Mouse (Mus musculus) kidney, adult 2 months (tissue): ENCODE measurements around the gene Ap2s1. TPM values are rescaled to one million over a fixed set of nuclear protein-coding genes. Genes with fewer than 3 reads are reported as not detected.

ENCODE experiments used
- DNase-seq: peaks from one replicate; pipeline ENCODE4 v3.0.0; 2021
- H3K27ac ChIP-seq: fragments of 200-500 bp; 2 replicates; pipeline ENCODE4 v1.5.1; 2012; ENCODE audit warnings: low read depth, low read length, control low read depth, inconsistent platforms; ENCODE audit not compliant: insufficient read depth
- H3K27me3 ChIP-seq: fragments of 200-500 bp; replicated peaks from 2 replicates; pipeline ENCODE4 v1.6.1; 2012; ENCODE audit warnings: mild to moderate bottlenecking, moderate library complexity, low read length, inconsistent platforms; ENCODE audit not compliant: control insufficient read depth, insufficient read depth
- H3K36me3 ChIP-seq: fragments of 200-500 bp; 2 replicates; pipeline ENCODE4 v1.6.1; 2012; ENCODE audit warnings: mild to moderate bottlenecking, moderate library complexity, low read length, inconsistent platforms; ENCODE audit not compliant: control insufficient read depth, insufficient read depth
- H3K4me1 ChIP-seq: fragments of 200-500 bp; 2 replicates; pipeline ENCODE4 v1.6.1; 2011; ENCODE audit warnings: low read length; ENCODE audit not compliant: control insufficient read depth, insufficient read depth
- H3K4me3 ChIP-seq: fragments of 200-500 bp; 2 replicates; pipeline ENCODE4 v1.5.1; 2011; ENCODE audit warnings: mild to moderate bottlenecking, low read depth, low read length, control low read depth; ENCODE audit not compliant: insufficient read depth
- CTCF ChIP-seq: fragments of 200-500 bp; conservative IDR thresholded peaks from 2 replicates; pipeline ENCODE4 v1.5.1; 2011; ENCODE audit warnings: low read depth, mild to moderate bottlenecking, control low read depth, low read length, moderate library complexity, mixed read lengths; ENCODE audit not compliant: insufficient read depth, insufficient read length
- POLR2A ChIP-seq: fragments of 200-500 bp; IDR thresholded peaks from one replicate; pipeline ENCODE4 v1.6.1; 2011; ENCODE audit warnings: low read depth, low read length, control low read depth
- WGBS: fragments of 180-500 bp; shearing (Covaris S2); methylation state at CpG from one replicate; pipeline ENCODE4 v1.1.7; 2018; 5-methylcytosine and 5-hydroxymethylcytosine counted together
- polyA plus RNA-seq: library from polyadenylated mRNA; depleted of rRNA; stranded (reverse); fragments of >200 nt; gene quantifications from 2 replicates; pipeline ENCODE4 v1.2.3, GENCODE M21; 2012

Gene Ap2s1
- polyA plus RNA-seq, 1 experiment: 288 TPM

DNA sequence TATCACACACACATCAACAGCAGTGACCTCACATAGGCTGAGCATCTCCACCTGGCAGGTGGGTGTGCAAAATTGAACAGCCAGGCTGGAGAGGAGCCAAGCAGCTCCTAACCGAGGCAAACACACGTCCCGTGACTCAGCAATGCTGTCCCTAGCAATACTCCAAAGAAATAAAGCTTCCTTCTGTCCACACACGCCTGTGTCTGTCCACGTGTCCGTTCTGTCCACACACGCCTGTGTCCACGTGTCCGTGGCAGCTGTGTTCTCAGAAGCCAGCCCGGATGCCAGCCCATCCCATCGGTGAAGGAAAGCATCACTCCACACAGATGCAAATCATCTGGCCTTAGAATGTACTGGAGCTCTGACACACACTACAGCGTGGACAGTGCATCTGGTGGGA is 13.8 kb downstream of the Ap2s1 start:
- Histone ChIP-seq H3K27me3 (no peaks in the 10 kb centered on the region), H3K4me3 (no peak overlapping the region), H3K27ac (no peak overlapping the region), H3K36me3 (no peaks in the 10 kb centered on the region), H3K4me1 (no peaks in the 10 kb centered on the region)
- WGBS: 80% methylated on average over 12 of the region's 12 CpGs
- no peak for DNase-seq
- TF ChIP-seq CTCF: no peak
- no peak for TF ChIP-seq POLR2A

DNA sequence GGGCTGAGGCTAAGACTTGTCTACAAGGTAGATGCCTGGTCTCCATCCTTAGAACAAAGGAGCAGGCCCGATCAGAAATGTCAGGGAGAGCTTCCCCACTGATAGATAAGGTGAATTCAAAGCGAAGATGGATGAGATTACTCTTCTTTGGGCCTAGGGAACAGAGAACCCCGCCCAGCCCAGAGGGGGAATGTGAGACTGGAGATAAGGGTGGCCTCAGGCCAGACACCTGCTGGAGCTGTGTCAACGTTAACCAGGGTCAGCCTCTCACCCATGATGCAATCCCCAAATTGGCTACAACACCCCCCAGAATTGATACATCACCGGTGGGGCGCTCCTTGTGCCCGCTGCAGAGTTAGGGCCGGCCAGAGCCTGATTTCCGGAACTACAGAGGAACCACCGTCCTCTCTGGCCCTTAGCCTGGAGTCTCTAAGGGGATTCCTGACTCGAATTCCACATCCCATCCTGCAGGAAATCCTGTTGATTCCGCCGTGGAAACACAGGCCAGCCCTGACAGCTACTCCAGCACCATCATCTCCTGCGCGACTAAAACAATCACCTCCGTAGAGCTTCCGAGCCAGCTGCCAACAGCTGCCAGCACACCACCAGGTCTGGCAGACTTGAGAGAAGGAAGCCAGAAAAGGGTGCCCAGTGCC is 17.3 kb downstream of the Ap2s1 start:
- WGBS: 57% methylated on average over 17 of the region's 17 CpGs
- no peaks in the 10 kb centered on the region for H3K4me1 ChIP-seq
- DNase-seq: peak; percentile 66
- TF ChIP-seq CTCF: no peak
- no peak for TF ChIP-seq POLR2A
- no peaks in the 10 kb centered on the region for H3K36me3 ChIP-seq
- H3K27me3 ChIP-seq: no peaks in the 10 kb centered on the region
- no peak overlapping the region for H3K27ac ChIP-seq
- no peak overlapping the region for H3K4me3 ChIP-seq

DNA sequence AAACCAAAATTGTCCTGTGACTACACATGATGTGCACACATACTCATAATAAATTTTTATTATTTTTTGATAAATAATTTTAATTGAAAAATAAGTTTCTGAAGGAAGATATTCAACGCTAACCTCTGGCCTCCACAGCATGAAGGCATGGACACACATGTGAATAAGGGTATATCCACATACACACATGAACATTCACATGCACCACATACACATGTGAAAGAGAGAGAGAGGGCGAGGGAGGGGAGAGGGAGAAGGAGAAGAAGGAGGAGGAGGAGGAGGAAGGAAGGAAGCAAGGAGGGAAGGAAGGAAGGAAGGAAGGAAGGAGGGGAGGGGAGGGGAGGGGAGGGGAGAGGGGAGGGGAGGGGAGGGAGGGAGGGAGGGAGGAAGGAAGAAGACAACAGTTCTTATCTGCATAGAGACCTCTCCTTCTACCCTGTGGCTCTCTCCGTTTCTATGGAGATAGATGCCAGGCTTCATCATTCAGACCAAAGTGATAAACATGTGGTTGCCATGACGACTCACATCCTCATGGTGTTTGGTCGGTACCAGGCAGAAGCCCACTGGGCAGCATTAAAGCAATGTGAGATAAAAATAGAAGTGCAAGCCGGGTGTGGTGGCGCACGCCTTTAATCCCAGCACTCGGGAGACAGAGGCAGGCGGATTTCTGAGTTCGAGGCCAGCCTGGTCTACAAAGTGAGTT is 20.8 kb downstream of the Ap2s1 start:
- Histone ChIP-seq H3K27ac (no peak overlapping the region), H3K4me3 (no peak overlapping the region), H3K27me3 (no peaks in the 10 kb centered on the region), H3K36me3 (no peaks in the 10 kb centered on the region), H3K4me1 (no peaks in the 10 kb centered on the region)
- WGBS: 84% methylated on average over 11 of the region's 11 CpGs
- no peak for TF ChIP-seq CTCF
- TF ChIP-seq POLR2A: no peak
- no peak for DNase-seq

GRCm38 (mm10) chr7:16760292-16760691 is 22.1 kb downstream of the Ap2s1 start:
- TF ChIP-seq CTCF (no peak), POLR2A (no peak)
- no peak overlapping the region for H3K4me3 ChIP-seq
- H3K27ac ChIP-seq: peak overlapping the region; percentile 53
- peak; percentile 60 for DNase-seq
- no peaks in the 10 kb centered on the region for H3K36me3 ChIP-seq
- 38% methylated on average over 8 of the region's 8 CpGs for WGBS
- H3K27me3 ChIP-seq: no peaks in the 10 kb centered on the region
- no peaks in the 10 kb centered on the region for H3K4me1 ChIP-seq

- TF ChIP-seq POLR2A: no peak
Measured at GRCm38 (mm10) chr7:16761005-16761481, 22.8 kb downstream of the Ap2s1 start.

DNA sequence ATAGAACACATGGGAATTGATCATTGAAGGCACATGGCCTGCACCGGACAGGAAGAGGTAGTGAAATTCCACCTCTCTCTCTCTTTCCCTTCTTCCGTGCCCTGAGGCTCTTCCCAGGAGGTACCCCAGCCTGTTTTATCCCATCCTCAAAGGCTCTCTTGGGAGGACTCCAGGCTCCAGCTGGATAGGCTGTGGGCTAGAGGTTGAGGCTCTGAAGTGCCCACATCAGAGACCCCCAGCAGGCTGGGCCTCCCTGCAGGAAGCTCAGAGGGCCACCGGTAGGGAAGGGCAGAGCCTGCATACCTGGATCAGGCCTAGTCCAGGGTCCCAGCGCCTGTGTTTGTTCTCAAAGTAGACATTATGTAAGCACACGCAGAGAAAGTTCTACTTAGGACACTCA is 23.4 kb downstream of the Ap2s1 start:
- TF ChIP-seq CTCF: no peak
- no peak for TF ChIP-seq POLR2A
- H3K36me3 ChIP-seq: no peaks in the 10 kb centered on the region
- peak overlapping the region; percentile 37 for H3K27ac ChIP-seq
- no peak for DNase-seq
- H3K27me3 ChIP-seq: no peaks in the 10 kb centered on the region
- WGBS: 68% methylated on average over 5 of the region's 5 CpGs
- no peak overlapping the region for H3K4me3 ChIP-seq
- no peaks in the 10 kb centered on the region for H3K4me1 ChIP-seq

More at GRCm38 (mm10) chr7:16761005-16761481, 22.8 kb downstream of the Ap2s1 start:
- H3K36me3 ChIP-seq: no peaks in the 10 kb centered on the region
- no peak overlapping the region for H3K4me3 ChIP-seq
- H3K4me1 ChIP-seq: no peaks in the 10 kb centered on the region
- 35% methylated on average over 10 of the region's 10 CpGs for WGBS
- peak overlapping the region; percentile 47 for H3K27ac ChIP-seq
- no peaks in the 10 kb centered on the region for H3K27me3 ChIP-seq
- DNase-seq: peak; percentile 74

DNA sequence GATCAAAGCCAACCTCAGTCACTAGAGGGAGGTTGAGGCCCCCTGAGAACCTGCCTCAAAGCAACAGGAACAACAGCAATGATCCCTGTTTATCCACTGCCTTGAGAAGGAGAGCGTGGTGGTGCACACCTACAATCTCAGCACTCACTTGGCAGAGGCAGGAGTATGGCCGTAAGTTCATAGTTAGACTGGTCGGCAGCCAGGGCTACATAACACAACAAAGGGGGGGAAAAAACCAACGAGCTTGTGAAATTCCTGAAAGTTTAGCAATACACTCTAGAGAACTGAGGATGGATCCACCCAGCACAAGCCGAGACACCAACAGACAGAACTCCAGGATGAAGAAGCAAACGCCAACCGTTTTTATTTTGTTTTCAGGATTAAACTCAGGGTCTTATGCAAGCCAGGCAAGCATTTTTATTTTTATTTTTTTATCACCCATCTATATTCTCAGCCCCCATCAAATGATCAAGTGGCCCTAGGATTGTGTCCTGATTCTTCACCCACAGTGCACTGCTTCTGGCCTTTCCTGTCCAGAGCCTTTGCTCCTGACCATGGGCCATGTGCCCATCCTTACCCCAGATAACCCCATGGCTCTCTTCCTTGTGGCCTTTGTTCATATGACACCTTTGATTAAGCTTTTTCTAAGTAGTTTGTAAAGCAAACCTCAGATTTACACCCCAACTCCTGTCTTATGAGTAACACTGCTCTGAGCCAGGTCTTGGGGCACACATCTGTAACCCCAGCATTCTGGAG is 25.4 kb downstream of the Ap2s1 start:
- 85% methylated on average over 7 of the region's 7 CpGs for WGBS
- H3K27me3 ChIP-seq: no peaks in the 10 kb centered on the region
- DNase-seq: no peak
- H3K27ac ChIP-seq: no peak overlapping the region
- no peak overlapping the region for H3K4me3 ChIP-seq
- H3K36me3 ChIP-seq: no peaks in the 10 kb centered on the region
- TF ChIP-seq POLR2A (no peak), CTCF (no peak)
- H3K4me1 ChIP-seq: no peaks in the 10 kb centered on the region
